Mouse (Mus musculus) right cerebral cortex, postnatal 14 days (tissue): ENCODE results near the gene Sertad2.

Experiments
- DNase-seq: peaks from one replicate; pipeline ENCODE4 v3.0.0; 2022

Sertad2 gene

DNA sequence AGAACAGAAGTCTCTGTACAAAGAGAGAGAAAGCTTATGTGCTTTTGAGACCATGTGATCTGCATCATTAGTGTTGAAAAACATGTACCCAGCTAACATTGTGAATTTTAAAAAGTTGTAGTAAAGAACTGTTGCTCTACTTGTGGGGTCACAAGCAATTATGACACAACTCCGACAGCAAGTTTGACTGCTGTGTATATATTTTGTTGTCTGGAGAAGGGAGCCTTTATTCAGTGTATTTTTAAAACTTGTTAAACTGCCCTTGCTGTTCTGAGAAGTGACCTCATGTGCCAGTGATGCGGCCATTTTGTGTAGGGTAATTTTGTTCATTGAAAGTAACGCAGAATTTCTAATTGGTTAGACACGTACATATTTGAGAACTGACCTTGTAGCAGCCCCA is 61.1 kb downstream of the Sertad2 start:
- no peak for DNase-seq

DNA sequence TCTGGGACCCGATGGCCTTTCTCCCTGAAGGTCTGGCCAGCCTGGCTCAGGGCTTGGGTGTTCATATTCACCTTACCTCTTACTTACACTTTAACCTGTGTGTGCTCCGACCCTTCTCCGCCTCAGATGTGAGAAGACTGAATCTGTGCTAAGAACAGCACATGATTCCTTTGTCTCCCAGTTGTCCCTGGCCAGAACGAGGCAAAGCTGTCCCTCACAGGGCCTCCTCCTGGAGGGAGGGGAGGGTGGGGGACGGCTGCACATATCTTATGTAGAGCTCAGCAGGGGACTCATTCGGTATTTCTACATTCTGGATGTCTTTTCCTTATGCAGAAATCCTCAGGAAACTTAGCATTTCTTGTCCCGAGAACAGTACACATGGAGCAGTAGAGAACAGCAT is 62.6 kb downstream of the Sertad2 start:
- DNase-seq, result no peak

DNA sequence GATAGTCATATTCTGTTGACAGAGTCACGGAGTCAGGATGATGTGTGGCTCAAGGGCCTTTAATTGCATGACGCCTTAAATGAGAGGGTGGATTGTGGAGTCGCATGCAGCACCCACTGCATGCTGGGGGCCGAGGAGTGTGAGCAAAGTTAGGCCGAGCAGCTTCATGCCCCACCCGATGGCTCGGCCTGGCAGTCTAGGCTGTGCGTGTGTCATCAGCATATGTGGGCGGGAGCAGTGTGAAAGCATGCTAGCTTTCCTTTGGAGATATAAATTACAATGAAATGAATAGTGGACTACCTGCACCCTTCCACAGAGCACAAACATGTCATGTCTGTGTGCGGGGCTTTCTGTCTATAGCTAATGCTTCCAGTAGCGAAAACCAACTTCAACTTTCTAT is 65.4 kb downstream of the Sertad2 start:
- DNase-seq, result no peak

DNA sequence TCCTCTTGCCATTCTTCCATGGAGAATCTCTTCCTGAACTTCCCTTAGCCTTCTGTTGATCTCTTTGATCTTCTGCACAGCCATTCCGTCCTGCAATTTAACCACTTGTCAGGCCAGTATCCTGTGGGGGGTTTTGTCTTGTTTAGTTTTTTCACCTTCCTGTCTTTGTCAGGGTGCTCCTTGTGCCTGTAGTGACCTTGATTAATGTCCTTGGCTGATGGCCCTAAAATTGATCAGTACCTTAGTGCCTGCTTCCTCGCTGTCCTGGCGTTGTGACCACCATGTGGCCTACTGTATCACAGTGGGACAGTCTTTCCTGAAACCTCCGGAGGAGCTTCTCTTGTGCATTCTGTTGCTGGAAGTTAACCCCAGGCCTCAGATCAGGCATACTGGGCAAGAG is 70.2 kb downstream of the Sertad2 start:
- DNase-seq, result no peak

DNA sequence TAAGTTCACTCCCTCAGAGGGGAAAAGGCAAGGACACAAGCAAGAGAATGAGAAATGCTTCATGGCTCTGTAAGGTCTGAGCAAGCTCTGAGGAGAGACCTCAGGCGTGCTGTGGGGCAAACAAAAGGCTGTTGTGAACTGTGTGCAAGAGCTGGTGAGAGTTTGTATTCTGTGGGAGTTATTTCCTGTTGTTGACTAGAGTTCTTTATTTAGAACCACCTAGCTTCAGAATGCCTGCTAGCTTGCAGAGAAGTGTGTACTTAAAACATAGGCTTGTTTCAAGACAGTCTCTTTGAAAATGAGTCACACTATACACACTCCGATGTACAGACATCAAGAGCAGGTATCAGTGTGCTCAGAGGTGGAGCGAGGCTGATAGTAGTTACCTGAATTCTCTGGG is 73.0 kb downstream of the Sertad2 start:
- DNase-seq, result no peak

DNA sequence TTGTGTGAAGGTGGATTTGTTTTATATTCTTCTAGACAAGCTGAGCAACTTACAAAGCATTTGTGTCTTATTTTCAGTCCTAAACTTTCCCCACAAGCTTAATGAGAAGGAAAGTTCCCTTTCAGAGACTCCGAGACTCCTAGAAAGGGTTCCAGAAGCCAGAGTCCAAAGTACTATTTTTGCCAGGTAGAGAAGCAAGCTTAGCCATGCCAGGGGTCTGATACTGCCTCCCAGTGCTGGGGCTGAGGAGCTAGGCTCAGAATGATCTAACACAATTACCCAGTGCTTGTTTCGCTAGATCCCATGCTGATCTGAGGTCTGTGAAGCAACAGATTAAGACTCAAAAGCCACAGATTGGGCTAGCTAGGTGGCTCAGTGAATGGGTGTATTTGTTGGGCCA is 84.1 kb downstream of the Sertad2 start:
- no peak for DNase-seq

DNA sequence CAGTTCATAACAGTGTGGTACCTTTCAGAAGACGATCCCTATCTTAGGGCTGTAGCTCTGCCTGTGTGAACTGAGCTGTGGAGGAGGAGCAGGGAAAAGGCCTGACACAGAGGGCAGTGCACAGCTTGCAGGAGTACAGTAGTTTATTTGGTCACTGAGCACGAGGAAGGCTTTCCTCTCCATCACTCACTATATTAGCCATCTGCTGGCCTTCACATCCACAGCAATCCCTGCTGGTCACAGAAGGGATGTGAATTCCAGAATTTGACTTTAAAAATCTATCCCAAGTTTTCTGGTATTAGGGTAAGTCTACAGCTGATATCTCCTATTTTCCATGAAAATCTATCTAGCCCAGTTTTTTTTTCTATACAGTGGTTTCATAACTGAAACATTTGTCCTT is 85.2 kb downstream of the Sertad2 start:
- DNase-seq, result no peak

DNA sequence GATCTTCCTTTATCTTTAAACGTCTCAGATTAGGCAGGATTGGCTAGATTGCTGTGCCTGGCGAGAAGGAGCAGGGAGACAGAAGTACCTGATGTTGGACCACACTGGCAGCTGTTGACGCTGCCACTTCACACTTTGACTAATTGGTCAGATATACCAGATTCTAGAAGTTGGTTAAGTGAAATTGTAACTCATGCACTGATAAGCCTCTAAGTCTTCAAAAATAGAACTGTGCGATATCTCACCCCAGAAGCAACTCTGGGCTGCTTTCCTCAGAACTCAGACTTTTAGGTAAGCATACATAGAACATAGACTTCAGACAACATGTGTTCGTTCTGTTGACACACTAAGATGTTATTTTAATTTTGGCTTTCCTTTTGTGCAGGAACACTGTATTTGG is 86.6 kb downstream of the Sertad2 start:
- no peak for DNase-seq

DNA sequence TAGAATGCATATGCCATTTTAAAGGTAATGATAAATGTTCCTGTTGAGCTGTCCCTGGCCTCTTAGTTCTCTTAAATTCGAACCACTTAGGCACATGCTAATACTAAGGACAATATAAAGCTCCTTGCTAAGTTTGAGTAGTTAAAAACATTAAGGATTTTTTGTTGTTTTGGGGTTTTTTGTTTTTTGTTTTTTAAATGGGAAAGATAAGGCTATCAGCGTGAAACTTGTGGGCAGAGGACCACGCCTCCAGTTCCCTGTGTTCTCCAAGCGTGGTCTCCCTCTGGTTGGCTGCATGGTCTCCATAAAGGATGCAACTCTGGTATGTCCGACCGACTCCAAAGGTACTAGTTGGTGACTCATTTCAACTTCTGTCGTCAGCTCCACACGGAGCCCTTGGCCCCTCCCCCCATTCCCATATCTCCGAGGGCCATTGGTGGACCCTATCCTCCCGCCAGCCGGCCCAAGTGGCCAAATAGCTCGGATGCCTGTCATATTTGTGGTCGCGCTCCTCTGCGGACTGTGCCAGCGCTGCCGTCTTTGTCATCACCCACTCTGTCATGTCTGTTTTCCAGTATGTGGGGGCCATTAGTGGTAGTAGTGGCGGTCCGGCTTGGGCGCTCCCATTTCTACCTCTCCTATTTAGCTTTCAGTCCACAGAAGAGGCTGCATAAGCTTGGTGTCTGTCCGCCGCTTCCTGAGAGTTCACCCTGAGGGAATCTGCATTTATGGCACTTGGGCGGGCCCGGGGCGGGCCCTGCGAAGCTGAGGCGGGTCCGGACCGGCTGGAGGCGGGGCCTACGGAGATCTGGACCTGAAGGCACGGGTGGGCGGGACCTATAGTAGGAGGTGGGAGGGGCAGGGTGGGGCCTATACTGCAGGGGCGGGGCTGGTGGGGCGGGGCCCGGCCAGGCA is 88.2 kb downstream of the Sertad2 start:
- peak; percentile 90 for DNase-seq

DNA sequence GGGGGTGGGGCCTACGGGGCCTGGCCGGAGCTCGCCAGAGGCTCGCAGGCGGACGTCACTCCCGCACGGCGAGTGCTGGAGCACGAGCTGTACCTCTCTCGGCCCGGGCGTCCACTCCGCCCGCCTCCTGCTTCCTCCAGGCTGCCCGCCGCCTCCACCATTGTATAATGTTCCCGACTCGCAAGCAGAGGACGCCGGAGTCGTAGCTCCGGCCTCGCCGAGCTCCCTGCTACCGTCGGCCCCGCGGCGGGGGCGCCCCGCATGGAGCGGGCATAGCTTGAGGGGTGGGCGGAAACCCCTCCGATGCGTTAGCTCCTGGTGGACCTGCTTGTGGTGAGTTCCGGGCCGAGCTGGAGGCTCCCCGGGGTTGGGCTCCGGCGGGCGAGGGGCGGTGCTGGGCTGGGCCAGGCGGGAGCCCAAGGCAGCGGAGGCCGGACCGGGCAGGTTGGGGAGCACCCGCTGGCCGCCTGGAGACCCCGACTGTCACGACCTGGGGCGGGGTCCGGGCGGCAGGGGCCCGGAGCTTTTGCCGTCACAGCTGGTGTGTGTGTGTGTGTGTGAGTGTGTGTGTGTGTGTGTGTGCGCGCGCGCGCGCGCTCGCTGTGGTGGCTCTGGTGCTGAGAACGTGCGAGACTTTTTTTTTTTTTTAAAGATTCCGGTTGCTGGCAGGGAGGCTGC is 89.0 kb downstream of the Sertad2 start:
- peak; percentile 64 for DNase-seq

DNA sequence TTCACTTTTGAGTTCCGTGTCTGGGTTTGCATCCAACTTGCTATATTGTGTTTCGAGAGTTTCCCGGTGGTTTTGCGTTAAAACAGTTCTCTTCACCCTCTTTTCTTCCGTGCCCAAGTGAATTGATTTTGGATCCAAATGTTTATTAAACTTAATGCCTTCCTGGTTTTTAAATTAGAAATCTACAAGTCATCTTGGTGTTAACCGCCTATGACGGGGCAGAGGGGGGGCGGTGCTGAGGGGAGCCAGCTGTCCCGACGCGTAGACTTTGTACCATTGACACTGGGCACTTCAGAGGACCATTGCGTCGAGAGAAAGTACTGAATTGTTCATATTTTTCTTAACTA is 89.5 kb downstream of the Sertad2 start:
- no peak for DNase-seq

DNA sequence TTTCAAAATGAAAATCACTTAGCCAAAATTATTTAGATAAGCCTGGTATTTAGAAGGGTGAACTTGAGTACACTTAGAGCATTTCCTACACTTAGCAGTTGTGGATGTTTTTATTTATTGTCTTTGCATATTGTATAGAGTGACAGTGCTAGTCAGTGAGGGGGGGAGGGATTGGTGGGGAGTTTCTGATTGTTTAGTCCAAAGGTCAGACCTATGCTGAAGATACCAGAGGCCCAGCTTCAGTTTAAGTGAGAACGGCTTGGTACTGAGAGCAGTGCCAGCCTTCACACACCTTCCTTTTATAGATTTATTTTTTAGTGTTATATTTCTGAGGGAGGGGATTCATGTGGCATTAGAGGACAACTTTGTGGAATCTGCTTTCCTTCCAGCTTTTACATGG is 91.5 kb downstream of the Sertad2 start:
- DNase-seq, result no peak

DNA sequence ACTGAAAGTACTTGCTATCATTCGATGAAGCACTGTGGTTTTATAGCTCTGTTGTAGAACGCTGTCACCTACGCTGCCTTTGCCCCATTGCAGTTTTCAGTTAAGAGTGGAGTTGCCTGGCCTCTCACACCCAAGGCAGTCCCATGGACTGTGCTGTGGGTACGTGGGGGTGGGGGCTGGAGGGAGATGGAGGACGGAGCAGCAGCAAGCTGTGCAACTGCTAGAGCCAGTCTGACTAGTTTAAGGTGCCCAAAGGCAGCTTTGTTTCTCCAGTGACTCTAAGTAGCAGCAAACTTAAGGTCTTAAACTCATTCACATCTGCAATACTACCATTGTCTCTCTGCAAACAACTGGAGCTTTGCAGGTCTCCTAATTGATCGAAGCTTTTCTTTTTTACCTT is 92.6 kb downstream of the Sertad2 start:
- DNase-seq, result no peak

DNA sequence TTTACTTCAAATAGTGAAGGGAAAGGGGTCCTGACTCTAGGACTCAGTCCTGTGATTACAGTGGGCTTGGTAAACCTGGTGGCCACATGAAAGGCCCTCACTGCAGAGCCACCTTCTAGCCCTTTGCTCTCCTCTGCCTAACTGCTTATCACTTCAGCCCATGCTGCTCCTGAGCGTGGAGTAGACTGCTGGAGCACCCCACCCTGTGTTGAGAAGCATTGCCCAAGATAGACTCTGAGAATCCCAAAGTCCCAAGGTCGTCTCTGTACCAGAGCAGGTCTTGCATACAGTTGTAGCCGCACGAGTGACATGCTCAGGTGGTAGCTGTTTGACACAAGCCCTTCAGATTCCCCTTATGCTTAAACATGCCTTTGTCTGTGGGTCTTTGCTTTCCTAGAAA is 93.1 kb downstream of the Sertad2 start:
- DNase-seq, result no peak

DNA sequence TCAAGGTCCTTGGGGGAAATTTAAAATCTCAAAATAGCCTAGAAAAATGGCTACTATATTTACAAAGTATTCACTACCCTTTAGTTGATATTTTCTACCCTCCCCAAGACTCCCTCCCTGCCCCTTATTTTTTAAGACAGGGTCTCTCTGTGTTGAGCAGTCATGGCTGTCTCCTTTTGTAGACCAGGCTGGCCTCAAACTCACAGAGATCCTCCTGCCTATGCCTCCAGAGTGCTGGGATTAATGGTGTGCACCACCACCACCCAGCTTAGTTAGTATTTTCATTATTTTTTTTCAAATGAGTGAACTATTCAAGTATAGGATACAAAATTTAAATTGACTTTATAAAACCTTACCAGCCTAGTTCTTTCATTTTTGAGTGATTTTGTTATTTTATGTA is 94.0 kb downstream of the Sertad2 start:
- DNase-seq, result no peak

DNA sequence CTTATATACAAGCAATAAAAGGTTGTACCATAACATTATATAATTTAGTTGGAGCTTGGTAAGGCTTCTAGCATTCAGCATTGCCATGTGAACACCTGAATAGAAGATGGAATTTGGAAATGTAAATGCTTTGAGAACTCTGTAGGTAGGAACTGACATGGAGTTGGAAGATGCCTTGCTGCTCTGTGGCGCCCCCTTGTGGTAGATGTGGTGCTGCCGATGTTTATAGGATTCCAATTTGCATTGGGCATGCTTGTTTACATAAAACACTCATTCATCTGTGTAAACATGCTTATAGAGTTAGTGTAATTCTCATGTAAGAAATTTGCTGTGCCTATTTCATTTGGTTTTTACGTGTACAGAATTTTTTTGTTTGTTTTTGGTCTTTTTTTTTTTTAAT is 95.8 kb downstream of the Sertad2 start:
- DNase-seq, result peak; percentile 81

DNA sequence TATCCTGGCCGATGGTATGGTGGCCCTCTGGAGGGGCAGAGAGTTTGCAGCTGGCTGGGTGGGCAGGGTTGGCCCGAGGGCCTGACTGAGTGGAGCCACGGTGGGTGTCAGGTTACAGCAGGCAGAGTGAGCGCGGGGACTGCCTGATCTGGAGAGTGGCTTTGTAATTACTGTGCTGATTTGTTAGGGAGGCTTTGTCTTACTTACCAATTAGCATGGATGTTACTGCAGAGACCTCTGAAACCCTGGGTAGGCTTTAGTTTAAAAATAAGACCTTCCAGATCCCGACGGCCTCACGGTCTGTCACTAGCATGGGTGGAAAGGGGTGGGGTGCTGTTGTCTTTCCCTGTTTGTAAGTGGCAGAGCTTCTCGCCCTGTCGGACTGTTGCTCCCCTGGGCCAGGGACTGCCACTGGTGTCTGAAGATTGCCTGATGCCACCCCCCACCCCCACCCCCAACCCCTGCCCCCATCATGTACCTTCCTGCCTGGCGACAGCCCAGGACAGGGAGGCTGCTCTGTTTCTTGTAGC is 96.9 kb downstream of the Sertad2 start:
- DNase-seq, result no peak

DNA sequence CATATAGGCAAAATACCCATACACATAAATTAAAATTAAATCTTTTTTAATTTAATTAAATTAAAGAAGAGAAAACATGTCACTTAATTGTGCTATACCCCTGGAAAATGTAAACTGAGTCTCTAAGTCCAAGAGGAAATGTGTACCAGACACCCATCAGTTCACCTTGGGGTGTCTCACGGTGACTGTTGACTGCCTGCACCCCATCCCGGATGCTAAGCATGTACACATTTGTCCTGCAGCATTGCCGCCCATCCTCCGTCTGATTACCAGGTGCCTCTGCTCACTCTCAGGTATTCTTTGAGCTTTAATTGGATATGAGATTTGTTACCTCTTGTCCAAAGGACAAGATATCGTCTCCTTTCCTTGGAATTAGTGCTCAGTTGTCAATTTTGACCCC is 99.3 kb downstream of the Sertad2 start:
- no peak for DNase-seq

DNA sequence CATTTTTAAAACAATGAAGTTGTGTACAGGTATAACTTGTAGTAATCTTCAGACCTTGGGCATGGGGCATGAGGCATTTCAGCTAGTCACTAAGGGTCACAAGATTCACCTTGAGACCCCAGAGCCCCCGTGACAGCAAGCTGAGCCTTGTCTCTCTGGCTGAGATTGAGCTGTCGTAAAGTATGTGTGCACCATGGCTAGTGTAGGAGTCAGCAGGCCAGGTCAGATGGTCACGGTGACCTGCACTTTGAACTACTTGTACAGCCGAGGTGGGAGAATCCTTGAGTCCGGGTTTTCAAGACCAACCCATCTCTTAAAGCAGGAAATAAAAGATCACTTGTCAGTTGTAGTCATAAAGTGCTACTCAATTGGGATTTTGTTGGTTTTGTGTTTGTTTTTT is 100.1 kb downstream of the Sertad2 start:
- no peak for DNase-seq

DNA sequence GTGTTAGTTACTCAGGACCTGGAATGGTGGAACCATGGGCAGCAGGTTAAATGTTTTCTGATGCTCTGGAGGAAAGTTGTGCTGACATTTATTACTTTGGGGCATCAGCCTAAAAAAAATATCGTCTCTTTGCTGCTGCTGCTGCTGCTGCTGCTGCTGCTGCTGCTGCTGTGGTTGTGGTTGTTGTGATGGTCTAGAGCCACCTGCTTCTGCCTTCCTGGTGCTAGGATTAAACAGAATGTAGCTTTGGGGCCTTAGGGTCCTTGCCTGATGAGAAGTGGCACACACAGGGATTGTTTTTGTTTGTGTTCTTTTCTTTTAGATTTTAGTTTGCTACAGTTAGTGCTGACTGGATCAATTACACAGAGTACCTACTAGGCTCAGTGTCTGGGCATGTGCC is 101.1 kb downstream of the Sertad2 start:
- no peak for DNase-seq

DNA sequence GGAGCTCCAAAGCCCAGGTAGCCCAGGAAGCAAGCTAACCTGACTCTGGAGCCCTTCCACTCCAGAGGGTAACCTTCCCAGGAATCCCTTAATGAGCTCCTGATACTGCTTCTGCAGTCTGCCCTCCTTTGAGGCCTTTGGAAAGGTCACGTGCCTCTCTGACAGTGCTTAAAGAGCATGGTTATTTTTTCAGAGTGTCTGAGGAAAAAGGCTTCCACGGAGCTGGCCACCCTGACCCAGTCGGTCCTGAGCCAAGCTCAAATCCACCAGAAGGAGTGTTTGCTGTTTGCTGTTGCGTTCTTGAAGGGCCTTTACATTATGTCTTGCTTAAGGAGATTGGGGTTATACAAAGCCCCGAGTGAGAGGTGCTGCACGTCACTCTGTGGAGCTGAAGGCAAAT is 101.8 kb downstream of the Sertad2 start:
- no peak for DNase-seq

DNA sequence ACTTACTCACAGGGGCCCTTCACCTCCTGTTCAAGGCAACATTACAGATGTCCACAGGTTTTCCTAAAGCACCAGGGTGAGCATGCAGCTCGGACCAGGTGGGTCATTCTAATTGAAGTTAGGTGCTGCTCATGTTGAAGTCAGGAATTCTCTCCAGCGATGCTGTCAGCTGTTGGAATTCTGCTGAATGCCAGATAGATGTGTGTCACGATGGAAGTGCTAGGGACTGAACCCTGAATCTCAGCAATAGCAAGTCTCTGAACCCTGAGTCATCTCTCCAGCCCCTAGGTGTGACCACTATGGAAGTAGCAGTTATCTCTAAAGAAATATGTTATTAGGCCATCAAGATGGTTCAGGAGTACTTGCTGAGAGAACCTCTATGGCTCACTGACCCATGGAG is 102.5 kb downstream of the Sertad2 start:
- no peak for DNase-seq

DNA sequence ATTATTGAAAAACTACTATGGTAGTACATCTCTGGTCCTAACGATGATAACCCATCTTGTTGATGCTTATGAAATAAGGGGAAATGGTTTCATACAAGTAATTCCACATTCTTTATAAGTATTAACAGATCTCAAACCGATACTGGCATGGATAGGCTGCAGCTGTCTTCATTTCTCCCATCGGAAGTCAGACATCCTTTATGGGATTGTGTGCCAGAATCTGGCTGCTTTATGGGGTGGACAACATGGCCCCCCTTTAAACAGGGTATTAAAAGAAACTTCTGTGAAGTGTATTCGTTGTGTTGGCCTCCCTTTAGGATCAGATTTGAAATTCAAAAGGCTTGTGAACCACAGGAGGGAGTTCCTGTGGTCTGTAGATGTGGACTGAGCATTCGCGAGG is 103.1 kb downstream of the Sertad2 start:
- no peak for DNase-seq

DNA sequence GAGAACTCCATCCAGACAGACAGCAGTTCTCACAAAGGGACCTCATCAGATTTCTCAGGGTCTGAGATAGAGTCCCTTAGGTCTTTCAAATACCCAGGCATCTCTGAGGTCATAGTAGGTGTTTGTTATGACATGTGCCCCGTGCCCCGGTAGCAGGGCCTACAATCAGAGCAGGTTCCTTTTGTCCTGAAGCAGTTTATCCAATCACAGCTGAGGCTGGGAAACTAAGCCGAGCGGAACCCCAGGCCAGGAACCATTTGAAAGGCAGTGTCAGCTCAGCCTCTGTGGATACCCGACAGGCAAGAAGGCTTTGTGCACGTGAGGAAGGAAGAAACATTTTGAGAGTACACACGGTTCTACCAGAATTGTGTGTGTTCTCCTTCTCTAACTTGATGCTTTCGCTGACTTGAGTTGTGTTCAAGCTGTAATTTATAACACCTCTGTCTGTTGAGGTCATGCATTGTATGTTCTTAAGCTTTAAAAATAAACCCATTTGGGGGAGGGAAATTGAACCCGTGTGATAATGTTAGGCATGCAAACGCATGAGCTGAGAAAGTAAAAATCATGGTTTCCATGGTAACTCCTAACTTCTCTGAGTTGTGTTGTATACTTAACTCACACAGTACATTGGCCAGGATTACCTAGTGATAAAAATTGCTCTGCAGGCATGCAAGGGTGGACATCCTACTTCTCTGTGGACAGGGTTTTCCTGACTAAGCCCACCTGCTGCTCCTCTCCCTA is 104.1 kb downstream of the Sertad2 start:
- no peak for DNase-seq
